Mouse (Mus musculus) forebrain, embryonic 11.5 days (tissue): ENCODE measurements around the gene Iqch. TPM values are rescaled to one million over a fixed set of nuclear protein-coding genes. Genes with fewer than 3 reads are reported as not detected.
A peak's percentile ranks its signal among the peaks of the same experiment; 100 is the strongest.

Source experiments
- ATAC-seq: fragments of 200-750 bp; cut with Nextera tagmentation; replicated peaks from 2 replicates; pipeline ENCODE4 v1.8.0; 2017; ENCODE audit warnings: moderate TSS enrichment; ENCODE audit not compliant: low FRiP score
- DNase-seq: peaks from one replicate; pipeline ENCODE4 v3.0.0-alpha.2; 2017; ENCODE audit warnings: low spot score
- H3K27ac ChIP-seq: fragments of 300-500 bp; sonication (generic); 2 replicates; pipeline ENCODE4 v1.5.1; 2014; ENCODE audit warnings: low read depth, low read length
- H3K27me3 ChIP-seq: fragments of 300-500 bp; sonication (generic); 2 replicates; pipeline ENCODE4 v1.6.1; 2014; ENCODE audit warnings: mild to moderate bottlenecking, low read length, mixed read lengths; ENCODE audit not compliant: control insufficient read depth, insufficient read depth
- H3K36me3 ChIP-seq: fragments of 300-500 bp; sonication (generic); 2 replicates; pipeline ENCODE4 v1.6.1; 2014; ENCODE audit warnings: mild to moderate bottlenecking, low read length, moderate library complexity, mixed read lengths; ENCODE audit not compliant: control insufficient read depth, insufficient read depth
- H3K4me1 ChIP-seq: fragments of 300-500 bp; sonication (generic); replicated peaks from 2 replicates; pipeline ENCODE4 v1.6.1; 2014; ENCODE audit warnings: low read length, mixed read lengths; ENCODE audit not compliant: control insufficient read depth, insufficient read depth
- H3K4me2 ChIP-seq: fragments of 300-500 bp; sonication (generic); 2 replicates; pipeline ENCODE4 v1.6.1; 2014; ENCODE audit warnings: low read depth, mild to moderate bottlenecking, low read length, moderate library complexity, mixed read lengths; ENCODE audit not compliant: severe bottlenecking
- H3K4me3 ChIP-seq: fragments of 300-500 bp; sonication (generic); 2 replicates; pipeline ENCODE4 v1.5.1; 2014; ENCODE audit warnings: low read depth, low read length
- H3K9ac ChIP-seq: fragments of 300-500 bp; sonication (generic); 2 replicates; pipeline ENCODE4 v1.6.1; 2014; ENCODE audit warnings: low read length
- H3K9me3 ChIP-seq: fragments of 300-500 bp; sonication (generic); 2 replicates; pipeline ENCODE4 v1.6.1; 2016; ENCODE audit warnings: low read length, mixed read lengths; ENCODE audit not compliant: control insufficient read depth
- WGBS: fragments of 180-500 bp; shearing (Covaris S2); extraction: QIAGEN DNeasy Blood & Tissue Kit; methylation state at CpG from one replicate; pipeline ENCODE4 v1.1.7; 2014; 5-methylcytosine and 5-hydroxymethylcytosine counted together
- polyA plus RNA-seq: library from polyadenylated mRNA; unstranded; fragments of >200 nt; fragmentation: Nextera tagmentation; extraction: Ambion mirVana; gene quantifications from 2 replicates; pipeline ENCODE4 v1.2.1, GENCODE M21; 2014

Iqch gene
- polyA plus RNA-seq, 1 experiment from 2014 or later, result 0.17 TPM

GRCm38 (mm10) chr9:63420396-63420795 lies 181.9 kb downstream of the Iqch start:
- Histone ChIP-seq H3K4me3 (no peak overlapping the region), H3K27me3 (no peaks in the 10 kb centered on the region), H3K27ac (no peak overlapping the region), H3K36me3 (no peaks in the 10 kb centered on the region), H3K4me2 (no peak overlapping the region), H3K4me1 (peaks cover 2% of the 10 kb centered on the region; the same call in 1 of the 2 replicates), H3K9me3 (no peaks in the 10 kb centered on the region), H3K9ac (no peak overlapping the region)
- 7% methylated on average over 6 of the region's 6 CpGs for WGBS
- DNase-seq (no peak), ATAC-seq (no peak)

- ATAC-seq (no peak), DNase-seq (no peak)
- H3K4me2 ChIP-seq, result no peak overlapping the region
- H3K9ac ChIP-seq, result no peak overlapping the region
- no peaks in the 10 kb centered on the region for H3K27me3 ChIP-seq
- no peaks in the 10 kb centered on the region for H3K36me3 ChIP-seq
- H3K27ac ChIP-seq, result no peak overlapping the region
- no peak overlapping the region for H3K4me3 ChIP-seq
- H3K4me1 ChIP-seq, result peaks cover 2% of the 10 kb centered on the region; the same call in 1 of the 2 replicates
- H3K9me3 ChIP-seq, result no peaks in the 10 kb centered on the region
- 94% methylated on average over 1 of the region's 1 CpGs for WGBS
Observed at GRCm38 (mm10) chr9:63400176-63400575, 202.1 kb downstream of the Iqch start.

GRCm38 (mm10) chr9:63399463-63399815 lies 202.9 kb downstream of the Iqch start:
- ATAC-seq, result no peak; the same call in 1 of the 2 replicates

GRCm38 (mm10) chr9:63398611-63399462 lies 203.5 kb downstream of the Iqch start, which contains the start of gene 2300009A05Rik:
Gene 2300009A05Rik (minus strand): TSS chr9:63399246.
- peak within 1 kb of the TSS; percentile 94 for H3K4me2 ChIP-seq
- peak within 1 kb of the TSS; percentile 76 for H3K27ac ChIP-seq
- H3K4me1 ChIP-seq, result peaks cover 2% of the 10 kb centered on the region; the same call in 1 of the 2 replicates
- peak within 1 kb of the TSS; percentile 93 for H3K9ac ChIP-seq
- ATAC-seq (peak; percentile 95), DNase-seq (peak; percentile 95)
- H3K9me3 ChIP-seq, result no peaks in the 10 kb centered on the region
- WGBS, result 1% methylated on average over 67 of the region's 74 CpGs
- H3K36me3 ChIP-seq, result no peaks in the 10 kb centered on the region
- no peaks in the 10 kb centered on the region for H3K27me3 ChIP-seq
- H3K4me3 ChIP-seq, result peak within 1 kb of the TSS; percentile 86

More at GRCm38 (mm10) chr9:63399463-63399815, 202.9 kb downstream of the Iqch start:
- Histone ChIP-seq H3K27me3 (no peaks in the 10 kb centered on the region), H3K36me3 (no peaks in the 10 kb centered on the region), H3K4me1 (peaks cover 2% of the 10 kb centered on the region; the same call in 1 of the 2 replicates), H3K4me2 (peak overlapping the region; percentile 94), H3K9ac (peak overlapping the region; percentile 93), H3K27ac (0 out of 2 replicates have a peak overlapping the region, but pooled peaks have one; percentile 76), H3K4me3 (peak overlapping the region; percentile 86), H3K9me3 (no peaks in the 10 kb centered on the region)
- WGBS, result 2% methylated on average over 8 of the region's 8 CpGs
- DNase-seq, result no peak

GRCm38 (mm10) chr9:63395612-63396011 lies 206.7 kb downstream of the Iqch start:
- no peak overlapping the region for H3K27ac ChIP-seq
- ATAC-seq, result no peak
- no peak for DNase-seq
- H3K27me3 ChIP-seq, result no peaks in the 10 kb centered on the region
- no peaks in the 10 kb centered on the region for H3K9me3 ChIP-seq
- no peak overlapping the region for H3K9ac ChIP-seq
- H3K4me1 ChIP-seq, result peaks cover 2% of the 10 kb centered on the region; the same call in 1 of the 2 replicates
- H3K4me3 ChIP-seq, result no peak overlapping the region
- WGBS, result 80% methylated on average over 7 of the region's 7 CpGs
- no peak overlapping the region for H3K4me2 ChIP-seq
- no peaks in the 10 kb centered on the region for H3K36me3 ChIP-seq

GRCm38 (mm10) chr9:63391307-63391706 lies 211.0 kb downstream of the Iqch start:
- 86% methylated on average over 2 of the region's 2 CpGs for WGBS
- ATAC-seq, result no peak
- no peaks in the 10 kb centered on the region for H3K9me3 ChIP-seq

GRCm38 (mm10) chr9:63382761-63383160 lies 219.5 kb downstream of the Iqch start:
- ATAC-seq, result no peak
- no peak overlapping the region for H3K4me3 ChIP-seq
- 94% methylated on average over 4 of the region's 4 CpGs for WGBS
- H3K9ac ChIP-seq, result no peak overlapping the region
- H3K4me1 ChIP-seq, result no peaks in the 10 kb centered on the region
- no peak overlapping the region for H3K27ac ChIP-seq
- no peaks in the 10 kb centered on the region for H3K36me3 ChIP-seq
- no peaks in the 10 kb centered on the region for H3K27me3 ChIP-seq
- H3K9me3 ChIP-seq, result no peaks in the 10 kb centered on the region
- no peak overlapping the region for H3K4me2 ChIP-seq
- no peak for DNase-seq

More at GRCm38 (mm10) chr9:63391307-63391706, 211.0 kb downstream of the Iqch start:
- H3K4me3 ChIP-seq, result no peak overlapping the region
- H3K4me2 ChIP-seq, result no peak overlapping the region
- H3K36me3 ChIP-seq, result no peaks in the 10 kb centered on the region
- H3K27ac ChIP-seq, result no peak overlapping the region
- H3K27me3 ChIP-seq, result no peaks in the 10 kb centered on the region
- no peak overlapping the region for H3K9ac ChIP-seq
- no peaks in the 10 kb centered on the region for H3K4me1 ChIP-seq
- no peak for DNase-seq

- WGBS, result 89% methylated on average over 3 of the region's 3 CpGs
- H3K4me2 ChIP-seq, result no peak overlapping the region
- H3K9me3 ChIP-seq, result no peaks in the 10 kb centered on the region
- H3K4me3 ChIP-seq, result no peak overlapping the region
- DNase-seq (no peak), ATAC-seq (no peak)
- H3K4me1 ChIP-seq, result peaks cover 6% of the 10 kb centered on the region; the same call in 1 of the 2 replicates
- no peaks in the 10 kb centered on the region for H3K27me3 ChIP-seq
- H3K36me3 ChIP-seq, result no peaks in the 10 kb centered on the region
- no peak overlapping the region for H3K27ac ChIP-seq
- H3K9ac ChIP-seq, result no peak overlapping the region
Observed at GRCm38 (mm10) chr9:63380326-63380725, 222.0 kb downstream of the Iqch start.
